Mouse (Mus musculus) midbrain, embryonic 14.5 days (tissue): ENCODE results near the gene Sept9. TPM values are rescaled to one million over a fixed set of nuclear protein-coding genes. Genes with fewer than 3 reads are reported as not detected.

Experiments
- ATAC-seq: fragments of 200-750 bp; cut with Nextera tagmentation; 2 replicates; pipeline ENCODE4 v1.8.0; 2017; ENCODE audit warnings: moderate number of reproducible peaks, moderate library complexity; ENCODE audit not compliant: low FRiP score, low TSS enrichment
- DNase-seq: peaks from one replicate; pipeline ENCODE4 v3.0.0-alpha.2; 2015
- H3K27ac ChIP-seq: fragments of 300-500 bp; sonication (generic); replicated peaks from 2 replicates; pipeline ENCODE4 v1.5.1; 2014; ENCODE audit warnings: mild to moderate bottlenecking, low read depth, low read length, moderate library complexity
- H3K27me3 ChIP-seq: fragments of 300-500 bp; sonication (generic); 2 replicates; pipeline ENCODE4 v1.6.1; 2014; ENCODE audit warnings: low read length, control low read depth, mixed read lengths; ENCODE audit not compliant: control insufficient read depth, insufficient read depth
- H3K36me3 ChIP-seq: fragments of 300-500 bp; sonication (generic); 2 replicates; pipeline ENCODE4 v1.6.1; 2014; ENCODE audit warnings: low read length, control low read depth; ENCODE audit not compliant: control insufficient read depth, insufficient read depth
- H3K4me1 ChIP-seq: fragments of 300-500 bp; sonication (generic); 2 replicates; pipeline ENCODE4 v1.6.1; 2014; ENCODE audit warnings: mild to moderate bottlenecking, antibody characterized with exemption, low read length, control low read depth; ENCODE audit not compliant: control insufficient read depth, insufficient read depth
- H3K4me2 ChIP-seq: fragments of 300-500 bp; sonication (generic); 2 replicates; pipeline ENCODE4 v1.6.1; 2014; ENCODE audit warnings: mild to moderate bottlenecking, low read length, moderate library complexity
- H3K4me3 ChIP-seq: fragments of 300-500 bp; sonication (generic); replicated peaks from 2 replicates; pipeline ENCODE4 v1.5.1; 2014; ENCODE audit warnings: low read depth, low read length
- H3K9ac ChIP-seq: fragments of 300-500 bp; sonication (generic); replicated peaks from 2 replicates; pipeline ENCODE4 v1.6.1; 2014; ENCODE audit warnings: mild to moderate bottlenecking, low read length, moderate library complexity
- H3K9me3 ChIP-seq: fragments of 300-500 bp; sonication (generic); 2 replicates; pipeline ENCODE4 v1.6.1; 2016; ENCODE audit warnings: low read length, control low read depth, mixed read lengths; ENCODE audit not compliant: control insufficient read depth
- WGBS: fragments of 180-500 bp; shearing (Covaris S2); extraction: QIAGEN DNeasy Blood & Tissue Kit; methylation state at CpG from one replicate; pipeline ENCODE4 v1.1.7; 2014; 5-methylcytosine and 5-hydroxymethylcytosine counted together
- polyA plus RNA-seq: library from polyadenylated mRNA; unstranded; fragments of >200 nt; fragmentation: Nextera tagmentation; extraction: Ambion mirVana; gene quantifications from 2 replicates; pipeline ENCODE4 v1.2.1, GENCODE M21; 2014

Sept9 gene
- polyA plus RNA-seq, 1 experiment from 2014 or later, result 97.4 TPM

DNA sequence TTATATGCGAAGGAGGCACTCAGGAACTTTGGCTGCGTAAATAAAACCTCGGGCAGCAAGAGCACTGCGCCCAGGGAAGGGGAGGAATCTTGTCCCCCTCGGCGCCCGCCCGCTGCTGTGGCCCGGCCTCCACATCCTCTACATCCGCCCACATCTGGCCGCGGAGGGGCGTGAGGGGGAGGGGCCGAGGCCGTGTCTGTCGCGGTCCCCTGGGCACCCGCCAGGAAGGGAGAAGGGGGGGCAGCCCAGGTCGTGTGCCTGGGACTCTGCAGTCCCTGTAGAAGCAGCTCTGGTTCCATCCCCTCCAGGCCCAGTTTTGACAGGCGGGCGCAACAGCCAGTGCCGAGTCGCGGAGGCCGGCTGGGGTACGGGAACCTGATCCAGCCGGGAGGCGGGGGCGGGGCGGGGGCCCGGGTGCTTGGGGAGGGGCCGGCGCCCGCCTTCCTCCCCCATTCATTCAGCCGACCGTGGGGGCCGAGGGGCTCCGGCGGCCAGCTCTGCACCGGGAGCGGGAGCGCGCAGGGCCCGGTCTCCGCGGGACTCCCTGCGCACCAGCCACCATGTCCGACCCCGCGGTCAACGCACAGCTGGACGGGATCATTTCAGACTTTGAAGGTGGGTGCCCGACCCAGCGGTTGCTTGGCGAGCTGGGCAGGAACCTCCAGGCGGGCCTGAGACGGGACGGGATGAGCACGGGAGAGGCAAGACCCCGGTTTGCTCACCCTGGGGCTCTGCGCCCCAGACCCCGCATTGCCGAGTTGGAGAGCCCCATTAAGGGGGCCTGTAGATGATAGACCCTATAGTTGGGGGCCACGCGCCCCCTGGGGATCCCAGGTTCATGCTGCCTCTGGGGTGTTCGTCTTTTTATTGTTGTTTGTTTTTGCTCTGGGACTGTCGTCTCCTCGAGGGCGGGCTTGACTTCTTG, 66.8 kb downstream of the Sept9 start:
- H3K27ac ChIP-seq, result no peak overlapping the region
- H3K9ac ChIP-seq, result peak overlapping the region; percentile 60
- no peaks in the 10 kb centered on the region for H3K27me3 ChIP-seq
- ATAC-seq (peak; percentile 57), DNase-seq (peak; percentile 69)
- peaks cover 34% of the 10 kb centered on the region for H3K4me1 ChIP-seq
- no peaks in the 10 kb centered on the region for H3K36me3 ChIP-seq
- under 1% methylated on average over 69 of the region's 69 CpGs for WGBS
- no peaks in the 10 kb centered on the region for H3K9me3 ChIP-seq
- peak overlapping the region; percentile 71 for H3K4me2 ChIP-seq
- H3K4me3 ChIP-seq, result peak overlapping the region; percentile 44

DNA sequence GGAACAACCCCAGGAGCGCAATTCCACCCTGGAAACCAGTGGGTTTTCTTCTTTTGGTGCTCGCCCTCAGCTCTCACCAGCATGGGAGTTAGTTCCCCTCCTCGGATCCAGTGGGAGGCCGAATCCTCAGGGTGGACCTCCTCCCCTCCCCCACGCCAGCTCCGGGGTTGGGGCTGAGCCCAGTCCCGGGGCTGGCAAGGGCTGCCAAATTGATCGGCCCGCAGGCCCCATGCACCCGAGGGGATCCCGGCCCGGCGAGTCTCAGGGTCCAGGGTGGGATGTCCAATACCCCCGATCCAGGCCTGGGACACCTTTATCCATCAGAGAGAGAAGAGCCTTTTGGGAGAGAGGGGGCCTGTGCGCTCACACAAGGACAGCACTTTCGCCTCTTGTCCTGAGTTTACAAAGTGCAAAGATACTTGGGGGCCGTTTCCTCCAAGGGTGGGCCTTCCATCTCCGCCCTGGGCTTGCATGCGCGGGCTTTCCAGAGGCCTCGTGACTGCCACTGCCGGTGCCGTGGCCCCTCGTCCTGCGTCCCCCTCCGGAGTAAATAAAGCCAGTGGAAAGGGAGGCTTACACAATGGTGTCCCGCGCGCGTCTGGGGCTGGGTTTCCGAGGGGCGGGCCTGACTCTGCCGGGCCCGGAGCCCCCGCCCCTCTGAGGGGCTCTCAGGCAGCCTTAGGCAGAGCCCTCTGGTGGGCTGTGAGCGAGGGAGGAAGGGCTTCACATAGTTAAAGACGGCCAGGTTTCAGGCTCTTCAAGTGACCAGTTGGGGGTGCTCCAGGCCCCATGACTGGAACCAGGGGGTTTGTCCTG, 67.7 kb downstream of the Sept9 start:
- Histone ChIP-seq H3K4me3 (peak overlapping the region; percentile 44), H3K4me1 (peaks cover 34% of the 10 kb centered on the region), H3K4me2 (peak overlapping the region; percentile 71), H3K27me3 (no peaks in the 10 kb centered on the region), H3K36me3 (no peaks in the 10 kb centered on the region), H3K27ac (0 out of 2 replicates have a peak overlapping the region, but pooled peaks have one; percentile 26), H3K9me3 (no peaks in the 10 kb centered on the region), H3K9ac (peak overlapping the region; percentile 60)
- peak; percentile 80 for DNase-seq
- ATAC-seq, result peak; percentile 70
- under 1% methylated on average over 37 of the region's 37 CpGs for WGBS

DNA sequence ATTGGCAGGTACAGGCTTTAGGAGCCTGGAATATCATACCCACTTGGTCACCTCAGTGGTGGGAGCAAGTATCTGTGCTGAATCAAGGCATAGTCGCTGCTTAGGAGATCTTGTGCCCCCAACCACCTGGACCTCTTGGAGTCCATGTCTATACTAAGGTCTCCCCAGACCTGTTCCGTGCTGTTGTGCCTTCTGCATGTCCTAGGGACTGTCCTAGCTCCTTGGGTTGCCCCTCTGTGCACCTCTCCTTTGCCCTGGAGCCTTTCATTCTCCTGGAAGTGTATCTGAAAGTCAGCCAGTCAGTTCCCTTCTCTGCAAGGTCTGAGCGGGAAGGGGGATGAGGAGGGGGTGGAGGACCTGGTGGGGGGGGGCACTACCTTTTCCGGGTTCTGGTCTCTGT, 68.4 kb downstream of the Sept9 start:
- no peaks in the 10 kb centered on the region for H3K27me3 ChIP-seq
- H3K9me3 ChIP-seq, result no peaks in the 10 kb centered on the region
- no peak for DNase-seq
- peak overlapping the region; percentile 71 for H3K4me2 ChIP-seq
- H3K36me3 ChIP-seq, result no peaks in the 10 kb centered on the region
- H3K27ac ChIP-seq, result no peak overlapping the region
- ATAC-seq, result no peak
- H3K9ac ChIP-seq, result no peak overlapping the region
- H3K4me3 ChIP-seq, result 0 out of 2 replicates have a peak overlapping the region, but pooled peaks have one; percentile 44
- 24% methylated on average over 4 of the region's 4 CpGs for WGBS
- H3K4me1 ChIP-seq, result peaks cover 34% of the 10 kb centered on the region

DNA sequence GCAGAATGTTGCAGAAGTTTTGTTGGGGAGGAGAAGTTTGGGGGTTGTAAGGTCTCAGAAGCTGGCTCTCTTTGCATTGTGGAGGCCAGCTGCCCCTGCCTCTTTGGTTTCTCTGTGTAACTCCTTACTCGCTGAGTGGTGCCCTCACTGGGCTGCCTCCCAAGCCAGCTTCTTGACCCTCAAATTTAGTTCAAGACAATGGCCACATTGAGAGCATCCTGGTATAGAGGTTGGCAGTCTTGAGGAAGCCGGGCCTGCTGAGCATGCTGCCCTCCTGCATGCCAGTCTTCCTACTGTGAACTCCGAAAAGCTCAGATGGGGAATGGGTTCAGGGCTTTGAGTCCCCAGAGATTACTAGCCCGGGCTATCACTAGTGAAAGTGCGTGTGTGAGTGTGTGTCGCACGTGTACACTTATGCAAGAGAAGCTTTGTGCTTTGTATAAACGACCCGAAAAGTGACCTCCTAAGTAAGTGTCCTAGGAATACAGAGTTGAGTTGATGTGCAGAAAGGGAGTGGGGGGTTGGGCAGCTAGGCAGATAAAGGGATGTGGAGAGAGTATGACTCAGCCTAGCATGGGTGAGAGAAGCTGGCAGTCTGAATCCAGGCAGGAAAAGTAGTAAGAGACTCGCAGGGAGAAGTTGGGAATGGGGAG, 69.0 kb downstream of the Sept9 start:
- no peak for ATAC-seq
- H3K27me3 ChIP-seq, result no peaks in the 10 kb centered on the region
- H3K9ac ChIP-seq, result no peak overlapping the region
- peaks cover 34% of the 10 kb centered on the region for H3K4me1 ChIP-seq
- H3K9me3 ChIP-seq, result no peaks in the 10 kb centered on the region
- no peaks in the 10 kb centered on the region for H3K36me3 ChIP-seq
- H3K4me2 ChIP-seq, result peak overlapping the region; percentile 71; the same call in 1 of the 2 replicates
- no peak overlapping the region for H3K27ac ChIP-seq
- H3K4me3 ChIP-seq, result no peak overlapping the region
- 51% methylated on average over 10 of the region's 10 CpGs for WGBS
- DNase-seq, result no peak

DNA sequence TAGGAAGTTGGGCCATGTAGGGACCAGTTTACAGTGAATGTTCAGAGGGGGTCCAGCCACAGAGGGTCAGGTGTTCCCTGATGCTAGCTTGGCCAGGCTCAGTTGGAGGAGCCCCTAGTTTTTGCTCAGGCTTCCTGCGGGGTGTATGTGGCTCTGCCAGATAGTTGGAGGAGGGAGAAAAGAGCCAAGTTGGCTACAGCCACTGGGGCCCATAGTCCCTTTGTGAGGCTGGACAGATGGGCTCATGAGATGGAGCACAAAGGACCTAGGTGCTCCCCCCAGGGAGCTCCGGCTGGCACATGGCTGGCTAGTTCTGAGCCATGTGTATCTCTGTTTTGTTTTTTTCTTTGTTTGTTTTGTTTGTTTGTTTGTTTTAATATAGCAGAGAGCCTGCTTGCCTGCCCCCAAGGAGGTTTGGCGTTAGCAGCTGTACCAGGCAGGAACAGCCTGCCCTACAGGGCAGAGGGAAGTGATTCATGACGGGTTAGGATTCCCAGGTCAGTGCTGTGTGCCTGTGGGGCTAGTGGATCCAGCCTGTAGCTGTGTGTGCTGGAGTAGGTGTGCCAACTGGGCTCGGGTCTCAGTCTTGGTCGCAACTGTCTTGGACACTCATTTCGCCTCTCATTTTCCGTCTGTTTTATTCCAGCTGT, 69.7 kb downstream of the Sept9 start:
- Histone ChIP-seq H3K4me1 (peaks cover 34% of the 10 kb centered on the region), H3K4me2 (no peak overlapping the region), H3K27me3 (no peaks in the 10 kb centered on the region), H3K9me3 (no peaks in the 10 kb centered on the region), H3K4me3 (no peak overlapping the region), H3K9ac (no peak overlapping the region; the same call in 1 of the 2 replicates), H3K27ac (no peak overlapping the region), H3K36me3 (no peaks in the 10 kb centered on the region)
- 61% methylated on average over 8 of the region's 8 CpGs for WGBS
- no peak for ATAC-seq
- DNase-seq, result no peak

DNA sequence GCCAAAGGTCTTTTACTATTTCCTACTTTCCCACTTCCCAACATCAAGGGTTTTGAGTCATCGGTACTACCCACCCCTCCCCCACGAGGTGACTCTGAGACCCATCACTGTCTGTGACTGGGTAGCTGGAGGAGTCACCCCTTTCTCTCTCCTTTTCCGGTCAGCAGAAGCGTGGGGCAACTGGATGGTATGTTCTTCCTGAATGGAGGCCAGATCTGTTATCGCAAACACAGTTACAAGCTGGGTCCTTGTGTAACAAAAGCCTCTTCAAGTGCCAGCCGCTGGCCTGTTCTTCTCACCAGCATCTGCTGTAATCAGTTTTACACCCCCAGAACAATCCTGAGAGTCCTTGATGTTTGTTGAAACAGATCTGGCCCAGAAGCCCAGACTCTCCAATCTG, 70.5 kb downstream of the Sept9 start:
- H3K36me3 ChIP-seq, result no peaks in the 10 kb centered on the region
- 81% methylated on average over 6 of the region's 6 CpGs for WGBS
- no peak for DNase-seq
- H3K9ac ChIP-seq, result no peak overlapping the region
- no peaks in the 10 kb centered on the region for H3K27me3 ChIP-seq
- no peak overlapping the region for H3K27ac ChIP-seq
- H3K4me1 ChIP-seq, result peaks cover 34% of the 10 kb centered on the region
- H3K4me3 ChIP-seq, result no peak overlapping the region
- H3K4me2 ChIP-seq, result no peak overlapping the region
- no peak for ATAC-seq
- no peaks in the 10 kb centered on the region for H3K9me3 ChIP-seq

DNA sequence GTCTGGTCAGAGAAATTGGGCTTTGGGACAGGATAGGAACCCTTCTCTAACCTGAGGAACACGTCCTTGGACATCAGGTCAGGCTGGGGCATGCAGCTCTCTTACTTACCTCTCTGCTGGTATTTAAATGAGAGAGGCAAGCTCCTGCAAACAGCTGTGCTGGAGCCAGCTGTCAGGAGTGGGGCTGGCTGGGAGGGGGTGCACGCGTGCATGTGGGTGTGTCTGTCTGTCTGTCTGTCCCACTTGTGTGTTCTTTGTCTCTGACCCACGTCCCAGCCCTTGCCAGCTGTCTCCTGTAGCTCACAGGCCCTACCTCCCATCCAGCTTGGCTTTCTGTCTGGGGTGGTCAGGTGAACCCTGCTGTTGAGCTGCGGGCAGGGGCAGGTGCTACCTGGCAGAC, 75.5 kb downstream of the Sept9 start:
- no peaks in the 10 kb centered on the region for H3K4me1 ChIP-seq
- H3K27ac ChIP-seq, result no peak overlapping the region
- ATAC-seq, result no peak
- DNase-seq, result no peak
- H3K4me2 ChIP-seq, result no peak overlapping the region
- no peaks in the 10 kb centered on the region for H3K36me3 ChIP-seq
- H3K9me3 ChIP-seq, result no peaks in the 10 kb centered on the region
- 70% methylated on average over 5 of the region's 5 CpGs for WGBS
- H3K27me3 ChIP-seq, result no peaks in the 10 kb centered on the region
- no peak overlapping the region for H3K4me3 ChIP-seq
- no peak overlapping the region for H3K9ac ChIP-seq

DNA sequence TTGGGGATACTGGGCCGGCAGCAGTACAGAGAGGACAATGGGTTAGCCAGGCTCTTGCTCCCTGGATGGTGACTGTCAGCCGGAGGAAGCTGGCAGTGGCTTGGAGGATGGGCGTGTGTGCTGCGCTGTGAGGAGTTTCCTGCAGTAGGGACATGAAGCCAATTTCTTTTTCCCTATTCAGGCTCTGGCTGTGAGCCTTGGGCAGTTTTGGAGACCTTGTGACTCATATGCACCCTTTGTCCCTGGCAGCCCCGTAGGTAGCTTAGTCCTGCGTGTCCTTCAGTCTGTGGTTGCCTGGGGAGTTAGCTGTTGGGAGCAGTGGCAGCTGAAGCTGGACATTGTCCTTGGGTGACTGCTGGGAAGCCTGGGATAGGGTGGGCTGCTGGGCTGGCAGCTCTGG, 76.5 kb downstream of the Sept9 start:
- no peak overlapping the region for H3K4me3 ChIP-seq
- no peaks in the 10 kb centered on the region for H3K27me3 ChIP-seq
- H3K4me2 ChIP-seq, result no peak overlapping the region
- ATAC-seq (no peak), DNase-seq (no peak)
- 0 out of 2 replicates have a peak overlapping the region, but pooled peaks have one; percentile 14 for H3K27ac ChIP-seq
- H3K9me3 ChIP-seq, result no peaks in the 10 kb centered on the region
- no peaks in the 10 kb centered on the region for H3K36me3 ChIP-seq
- H3K4me1 ChIP-seq, result no peaks in the 10 kb centered on the region
- WGBS, result 22% methylated on average over 6 of the region's 6 CpGs
- no peak overlapping the region for H3K9ac ChIP-seq
